Mouse (Mus musculus): Measurements from ENCODE around the gene Hivep3. TPM values are rescaled to one million over a fixed set of nuclear protein-coding genes. Genes with fewer than 3 reads are reported as not detected.

Hivep3 gene
- polyA plus RNA-seq, 2 experiments = 3.8 to 5.1 TPM

GRCm38 (mm10) chr4:120047060-120047459 is 313.5 kb downstream of the Hivep3 start:
- no peaks in the 10 kb centered on the region for H3K36me3 ChIP-seq (ENCODE audit: control insufficient read depth, insufficient read depth, low read length)
- TF ChIP-seq POLR2A (IDR thresholded peaks at IDR 0.05; ENCODE audit: borderline replicate concordance, extremely low read depth, insufficient read depth, insufficient read length) = no peak
- WGBS = 29% methylated on average over 4 of the region's 4 CpGs
- peaks cover 11% of the 10 kb centered on the region; the same call in 1 of the 2 replicates for H3K4me1 ChIP-seq (ENCODE audit: control insufficient read depth, insufficient read depth, low read length)
- DNase-seq (ENCODE audit: low spot score) (no peak), ATAC-seq (ENCODE audit: low FRiP score, low read depth) (no peak)
- H3K4me2 ChIP-seq (replicated peaks; ENCODE audit: low read depth, low read length, severe bottlenecking) = no peak overlapping the region
- H3K27me3 ChIP-seq (ENCODE audit: control insufficient read depth, insufficient read depth, low read length) = no peaks in the 10 kb centered on the region
- H3K9ac ChIP-seq (ENCODE audit: low read depth, low read length, severe bottlenecking) = no peak overlapping the region
- H3K4me3 ChIP-seq (replicated peaks; ENCODE audit: low read length) = no peak overlapping the region
- H3K27ac ChIP-seq (replicated peaks; ENCODE audit: low read depth, low read length) = no peak overlapping the region
- no peaks in the 10 kb centered on the region for H3K9me3 ChIP-seq (ENCODE audit: control insufficient read depth, low read length)

GRCm38 (mm10) chr4:120048274-120048673 is 314.7 kb downstream of the Hivep3 start:
- WGBS = 78% methylated on average over 4 of the region's 4 CpGs
- no peak for DNase-seq (ENCODE audit: low spot score)

DNA sequence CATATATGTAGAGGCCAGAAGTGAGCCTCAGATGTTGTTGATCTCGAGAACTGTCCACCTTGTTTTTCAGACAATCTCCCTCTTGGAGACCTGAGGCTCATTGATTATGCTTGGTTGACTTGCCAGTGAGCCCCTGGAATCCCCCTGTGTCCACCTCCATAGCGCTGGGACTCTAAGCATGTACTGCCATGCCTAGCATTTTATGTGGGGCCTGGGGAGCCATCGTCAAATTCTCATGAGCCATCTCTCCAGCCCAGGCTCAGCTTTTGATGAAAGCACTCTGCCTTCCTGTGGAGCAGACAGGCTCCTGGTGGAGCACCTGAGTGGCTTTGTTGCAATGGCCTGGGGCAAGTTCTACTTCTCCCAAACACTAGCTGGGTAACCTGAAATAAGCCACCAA is 316.3 kb downstream of the Hivep3 start:
- Histone ChIP-seq H3K9ac (ENCODE audit: low read depth, low read length, severe bottlenecking) (no peak overlapping the region), H3K4me2 (replicated peaks; ENCODE audit: low read depth, low read length, severe bottlenecking) (no peak overlapping the region), H3K4me3 (replicated peaks; ENCODE audit: low read length) (no peak overlapping the region), H3K4me1 (ENCODE audit: control insufficient read depth, insufficient read depth, low read length) (peaks cover 10% of the 10 kb centered on the region; the same call in 1 of the 2 replicates), H3K36me3 (ENCODE audit: control insufficient read depth, insufficient read depth, low read length) (no peaks in the 10 kb centered on the region), H3K27ac (replicated peaks; ENCODE audit: low read depth, low read length) (no peak overlapping the region), H3K27me3 (ENCODE audit: control insufficient read depth, insufficient read depth, low read length) (no peaks in the 10 kb centered on the region), H3K9me3 (ENCODE audit: control insufficient read depth, low read length) (no peaks in the 10 kb centered on the region)
- TF ChIP-seq POLR2A (IDR thresholded peaks at IDR 0.05; ENCODE audit: borderline replicate concordance, extremely low read depth, insufficient read depth, insufficient read length) = no peak
- ATAC-seq (ENCODE audit: low FRiP score, low read depth) (no peak), DNase-seq (ENCODE audit: low spot score) (no peak)
- 83% methylated on average over 3 of the region's 3 CpGs for WGBS

More at GRCm38 (mm10) chr4:120048274-120048673, 314.7 kb downstream of the Hivep3 start:
- Histone ChIP-seq H3K27me3 (ENCODE audit: control insufficient read depth, insufficient read depth, low read length) (no peaks in the 10 kb centered on the region), H3K9ac (ENCODE audit: low read depth, low read length, severe bottlenecking) (no peak overlapping the region), H3K4me2 (replicated peaks; ENCODE audit: low read depth, low read length, severe bottlenecking) (no peak overlapping the region), H3K4me3 (replicated peaks; ENCODE audit: low read length) (no peak overlapping the region), H3K27ac (replicated peaks; ENCODE audit: low read depth, low read length) (no peak overlapping the region), H3K36me3 (ENCODE audit: control insufficient read depth, insufficient read depth, low read length) (no peaks in the 10 kb centered on the region), H3K9me3 (ENCODE audit: control insufficient read depth, low read length) (no peaks in the 10 kb centered on the region), H3K4me1 (ENCODE audit: control insufficient read depth, insufficient read depth, low read length) (peaks cover 11% of the 10 kb centered on the region; the same call in 1 of the 2 replicates)
- TF ChIP-seq POLR2A (IDR thresholded peaks at IDR 0.05; ENCODE audit: borderline replicate concordance, extremely low read depth, insufficient read depth, insufficient read length) = no peak
- ATAC-seq (ENCODE audit: low FRiP score, low read depth) = no peak

DNA sequence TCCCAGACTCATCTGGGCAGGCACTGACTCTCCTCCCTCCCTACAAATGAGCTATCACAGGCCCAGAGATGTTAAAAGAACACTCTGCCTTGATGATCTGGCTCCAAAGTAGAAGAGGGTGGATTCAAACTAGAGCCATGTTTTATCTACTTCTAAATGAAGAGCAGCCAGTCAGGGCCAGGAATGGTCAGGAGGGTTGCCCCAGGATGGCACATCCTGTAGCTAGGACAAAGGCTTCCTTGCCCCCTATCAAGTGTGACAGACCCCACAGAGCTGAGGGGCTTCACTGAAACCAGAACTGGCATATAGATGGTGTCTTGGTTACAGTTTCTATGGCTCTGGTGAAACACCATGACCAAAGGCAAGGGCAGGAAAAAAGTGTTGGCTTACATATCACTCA is 318.9 kb downstream of the Hivep3 start:
- H3K9ac ChIP-seq (ENCODE audit: low read depth, low read length, severe bottlenecking) = no peak overlapping the region
- no peak overlapping the region for H3K27ac ChIP-seq (replicated peaks; ENCODE audit: low read depth, low read length)
- H3K9me3 ChIP-seq (ENCODE audit: control insufficient read depth, low read length) = no peaks in the 10 kb centered on the region
- H3K27me3 ChIP-seq (ENCODE audit: control insufficient read depth, insufficient read depth, low read length) = no peaks in the 10 kb centered on the region
- no peak for TF ChIP-seq POLR2A (IDR thresholded peaks at IDR 0.05; ENCODE audit: borderline replicate concordance, extremely low read depth, insufficient read depth, insufficient read length)
- no peak for DNase-seq (ENCODE audit: low spot score)
- no peaks in the 10 kb centered on the region for H3K4me1 ChIP-seq (ENCODE audit: control insufficient read depth, insufficient read depth, low read length)
- H3K36me3 ChIP-seq (ENCODE audit: control insufficient read depth, insufficient read depth, low read length) = no peaks in the 10 kb centered on the region
- no peak overlapping the region for H3K4me3 ChIP-seq (replicated peaks; ENCODE audit: low read length)
- no peak overlapping the region for H3K4me2 ChIP-seq (replicated peaks; ENCODE audit: low read depth, low read length, severe bottlenecking)
- ATAC-seq (ENCODE audit: low FRiP score, low read depth) = no peak

DNA sequence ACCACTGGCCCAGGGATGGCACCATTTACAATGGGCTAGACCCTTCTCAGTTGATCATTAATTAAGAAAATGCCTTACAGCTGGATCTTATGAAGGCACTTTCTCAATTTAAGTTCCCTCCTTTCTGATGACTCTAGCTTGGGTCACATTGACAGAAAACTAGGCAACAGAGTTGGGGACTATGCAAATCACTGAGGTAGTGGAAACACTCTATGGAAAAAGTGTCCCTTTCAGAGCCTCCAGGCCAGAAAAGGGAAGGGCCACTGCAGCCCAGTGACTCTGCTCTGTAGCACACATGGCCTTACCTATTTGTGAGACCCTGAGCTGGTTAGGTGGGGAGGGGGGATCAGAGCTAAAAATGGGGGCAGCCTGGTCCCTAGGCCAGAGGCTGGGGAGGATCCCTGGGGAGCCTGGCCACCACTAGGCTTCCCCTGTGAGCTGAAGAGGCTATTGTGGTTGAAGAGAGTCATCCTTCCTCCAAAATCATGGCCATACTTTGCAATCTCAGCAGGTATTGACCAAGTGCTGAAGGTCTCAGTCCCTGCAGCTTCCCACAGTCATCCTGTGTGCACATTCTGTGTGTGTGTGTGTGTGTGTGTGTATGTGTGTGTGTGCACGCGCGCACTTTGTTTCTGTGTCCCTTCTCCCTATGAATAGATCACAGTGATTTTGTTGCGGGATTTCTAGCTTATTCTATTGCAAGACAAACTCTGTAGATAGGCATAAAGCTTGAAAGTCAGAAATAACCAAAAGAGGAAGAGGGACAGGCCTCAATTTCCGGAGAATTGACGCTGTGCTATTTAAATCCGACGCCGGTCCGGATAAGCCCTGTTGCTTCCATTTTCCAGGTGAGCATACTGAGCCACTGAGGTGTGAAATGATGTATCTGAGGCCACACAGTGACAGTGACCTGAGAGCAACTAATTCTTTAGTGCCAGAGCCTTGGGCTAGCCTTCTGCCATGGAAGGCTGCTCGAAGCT is 319.7 kb downstream of the Hivep3 start:
- Histone ChIP-seq H3K4me3 (replicated peaks; ENCODE audit: low read length) (no peak overlapping the region), H3K9me3 (ENCODE audit: control insufficient read depth, low read length) (no peaks in the 10 kb centered on the region), H3K36me3 (ENCODE audit: control insufficient read depth, insufficient read depth, low read length) (no peaks in the 10 kb centered on the region), H3K4me1 (ENCODE audit: control insufficient read depth, insufficient read depth, low read length) (no peaks in the 10 kb centered on the region), H3K27ac (replicated peaks; ENCODE audit: low read depth, low read length) (no peak overlapping the region), H3K9ac (ENCODE audit: low read depth, low read length, severe bottlenecking) (no peak overlapping the region), H3K4me2 (replicated peaks; ENCODE audit: low read depth, low read length, severe bottlenecking) (no peak overlapping the region), H3K27me3 (ENCODE audit: control insufficient read depth, insufficient read depth, low read length) (no peaks in the 10 kb centered on the region)
- TF ChIP-seq POLR2A (IDR thresholded peaks at IDR 0.05; ENCODE audit: borderline replicate concordance, extremely low read depth, insufficient read depth, insufficient read length) = no peak
- no peak for ATAC-seq (ENCODE audit: low FRiP score, low read depth)
- 85% methylated on average over 11 of the region's 11 CpGs for WGBS
- DNase-seq (ENCODE audit: low spot score) = no peak
